Mouse (Mus musculus): Measurements from ENCODE around the gene Tmem170.
A peak's percentile ranks its signal among the peaks of the same experiment; 100 is the strongest.
"Not testable (repeated sequence)": the region's sequence is repeated elsewhere in the genome, so short reads cannot be mapped to it uniquely, and the experiment has no call there.

DNA sequence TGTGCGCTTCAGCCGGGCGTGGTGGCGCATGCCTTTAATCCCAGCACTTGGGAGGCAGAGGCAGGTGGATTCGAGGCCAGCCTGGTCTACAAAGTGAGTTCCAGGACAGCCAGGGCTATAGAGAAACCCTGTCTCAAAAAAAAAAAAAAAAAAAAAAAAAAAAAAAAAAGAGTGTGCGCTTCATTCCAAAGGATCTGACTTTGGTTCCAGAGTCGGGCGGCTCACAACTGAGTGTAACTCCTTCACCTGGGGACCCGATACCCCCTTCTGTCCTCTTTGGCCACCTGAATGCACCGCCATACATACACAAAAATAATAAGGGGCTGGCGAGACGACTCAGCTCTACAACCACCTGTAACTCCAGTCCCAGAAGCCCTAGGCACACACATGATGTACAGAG lies 23.3 kb downstream of the Tmem170 start:
- TF ChIP-seq HCFC1 (IDR thresholded peaks at IDR 0.05; ENCODE audit: borderline replicate concordance, insufficient read depth, low read length); CHD2 (IDR thresholded peaks at IDR 0.05; ENCODE audit: low read depth, low read length); MAFK (IDR thresholded peaks at IDR 0.05; ENCODE audit: insufficient read depth, low read depth, low read length): not testable (repeated sequence)
- peak; percentile 87 for TF ChIP-seq ZNF384 (IDR thresholded peaks at IDR 0.05; ENCODE audit: low read depth, low read length)
